Mouse (Mus musculus) 3134 (cell line): ENCODE data around the gene Mmp19.

Experiments used
- DNase-seq: peaks from one replicate; pipeline ENCODE4 v3.0.0-alpha.2; 2011; ENCODE audit warnings: low spot score; ENCODE audit not compliant: insufficient read length; ENCODE audit errors: extremely low read depth

Gene Mmp19

DNA sequence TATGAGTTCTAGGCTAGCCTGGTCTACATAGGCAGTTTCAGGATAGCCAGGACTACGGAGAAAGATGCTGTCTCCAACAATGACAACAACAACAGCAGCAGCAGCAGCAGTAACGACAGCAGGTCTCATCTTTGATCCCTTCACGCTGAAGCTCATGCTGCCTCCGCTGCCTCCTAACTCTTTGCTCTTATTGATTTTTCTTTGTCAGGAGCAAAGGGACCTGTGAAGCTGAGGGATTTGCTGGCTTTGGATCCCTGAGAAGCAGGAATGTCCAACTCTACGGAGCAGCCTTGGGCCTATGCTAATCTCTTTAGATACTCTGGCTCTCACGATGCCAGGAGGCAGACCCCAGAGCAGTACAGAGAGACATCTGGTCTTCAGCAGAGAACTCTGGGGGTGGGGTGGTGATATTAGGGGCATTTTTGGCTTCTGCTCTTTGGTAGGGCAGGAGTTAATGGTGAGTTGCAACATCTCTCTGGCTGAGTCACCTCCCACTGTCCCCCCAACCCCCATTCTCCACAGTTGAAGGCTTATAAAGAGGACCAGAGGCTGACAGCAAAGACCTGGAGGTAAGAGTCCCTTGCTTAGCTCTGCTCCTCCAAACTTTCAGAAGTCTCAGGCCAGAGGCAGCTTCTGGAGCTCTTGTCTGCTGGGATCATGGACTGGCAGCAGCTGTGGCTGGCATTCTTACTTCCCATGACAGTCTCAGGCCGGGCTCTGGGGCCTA, at the start of gene Mmp19:
Gene Mmp19, plus strand, starts transcription at position 513 of the 727 bp plus-strand sequence.
- DNase-seq, result peak; percentile 40

DNA sequence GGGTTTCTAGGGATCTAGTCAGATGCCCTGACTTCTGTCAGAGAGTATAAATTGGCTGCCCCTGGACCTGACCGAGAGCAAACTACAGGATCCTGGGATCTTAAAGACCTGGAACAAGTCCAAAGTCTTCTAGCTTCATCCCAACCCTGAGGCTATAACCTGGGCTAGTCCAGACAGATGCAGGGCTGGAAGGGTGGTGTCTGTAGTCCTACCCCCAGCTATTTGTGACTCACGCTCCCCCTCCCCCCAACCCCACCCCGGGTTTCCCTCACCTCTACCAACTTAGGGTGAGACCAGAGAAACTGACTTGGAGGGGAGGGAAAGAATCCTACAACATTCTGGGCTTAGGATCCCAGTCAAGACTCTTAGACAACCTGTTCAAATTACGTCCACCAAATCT, 48.1 kb upstream of the Mmp19 start:
- no peak for DNase-seq

DNA sequence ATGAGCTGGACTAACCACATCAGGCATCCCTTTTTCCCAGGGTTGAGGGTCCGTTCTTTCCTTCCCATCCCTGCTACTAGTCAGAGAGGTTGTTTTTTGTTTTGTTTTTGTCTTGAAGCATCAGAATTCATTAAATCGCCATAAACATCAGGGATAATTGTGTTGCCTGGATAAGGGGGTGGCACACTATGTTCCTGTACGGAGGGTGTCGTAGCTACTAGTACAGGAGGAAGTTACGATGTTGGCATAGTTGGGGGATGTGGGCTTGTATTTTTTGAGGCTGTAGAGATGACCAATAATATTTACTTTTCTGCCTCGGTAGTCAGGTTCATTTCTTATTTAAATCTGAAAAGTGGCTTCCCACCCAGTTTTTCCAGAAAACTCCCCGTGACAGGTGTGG, 47.5 kb upstream of the Mmp19 start:
- DNase-seq, result no peak

DNA sequence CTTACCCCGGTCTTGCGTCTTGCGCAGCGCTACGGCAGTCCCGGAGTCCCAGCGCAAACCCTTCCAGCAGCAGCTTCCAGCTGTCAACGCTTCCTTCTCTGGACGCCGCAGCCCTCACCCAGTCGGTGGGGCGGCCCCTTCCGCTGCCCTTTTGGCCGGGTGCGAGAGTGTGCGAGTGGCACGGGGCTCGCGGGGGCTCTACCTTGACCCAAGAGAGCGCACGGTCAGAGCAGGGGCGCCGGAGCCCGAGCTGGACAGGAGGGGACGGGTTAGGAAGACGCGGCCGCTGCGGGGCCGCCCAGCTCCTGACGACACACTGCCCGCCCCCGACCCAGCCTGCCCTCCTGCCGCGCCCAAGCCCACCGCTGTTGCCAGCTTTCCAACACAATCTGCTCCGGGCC, 46.9 kb upstream of the Mmp19 start:
- DNase-seq, result peak; percentile 57

DNA sequence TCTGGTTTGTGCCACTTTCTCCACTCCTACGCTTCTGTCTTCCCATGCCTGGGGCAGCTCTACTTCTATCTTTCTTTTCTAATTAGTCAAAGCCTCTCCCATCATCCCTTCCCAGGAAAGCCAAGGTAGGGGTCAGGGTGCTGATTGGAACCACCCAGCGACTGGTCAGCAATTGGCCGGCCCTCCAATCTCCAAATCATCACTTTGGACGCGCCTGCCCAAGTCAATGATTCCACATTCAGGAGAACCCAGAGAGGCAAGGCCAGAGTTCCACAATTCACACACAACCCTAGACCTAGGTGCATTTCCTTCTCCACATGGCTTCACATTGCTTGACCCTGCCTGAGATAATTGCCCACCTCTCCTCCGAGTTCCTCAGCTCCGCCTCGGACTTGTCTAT, 46.5 kb upstream of the Mmp19 start:
- no peak for DNase-seq

DNA sequence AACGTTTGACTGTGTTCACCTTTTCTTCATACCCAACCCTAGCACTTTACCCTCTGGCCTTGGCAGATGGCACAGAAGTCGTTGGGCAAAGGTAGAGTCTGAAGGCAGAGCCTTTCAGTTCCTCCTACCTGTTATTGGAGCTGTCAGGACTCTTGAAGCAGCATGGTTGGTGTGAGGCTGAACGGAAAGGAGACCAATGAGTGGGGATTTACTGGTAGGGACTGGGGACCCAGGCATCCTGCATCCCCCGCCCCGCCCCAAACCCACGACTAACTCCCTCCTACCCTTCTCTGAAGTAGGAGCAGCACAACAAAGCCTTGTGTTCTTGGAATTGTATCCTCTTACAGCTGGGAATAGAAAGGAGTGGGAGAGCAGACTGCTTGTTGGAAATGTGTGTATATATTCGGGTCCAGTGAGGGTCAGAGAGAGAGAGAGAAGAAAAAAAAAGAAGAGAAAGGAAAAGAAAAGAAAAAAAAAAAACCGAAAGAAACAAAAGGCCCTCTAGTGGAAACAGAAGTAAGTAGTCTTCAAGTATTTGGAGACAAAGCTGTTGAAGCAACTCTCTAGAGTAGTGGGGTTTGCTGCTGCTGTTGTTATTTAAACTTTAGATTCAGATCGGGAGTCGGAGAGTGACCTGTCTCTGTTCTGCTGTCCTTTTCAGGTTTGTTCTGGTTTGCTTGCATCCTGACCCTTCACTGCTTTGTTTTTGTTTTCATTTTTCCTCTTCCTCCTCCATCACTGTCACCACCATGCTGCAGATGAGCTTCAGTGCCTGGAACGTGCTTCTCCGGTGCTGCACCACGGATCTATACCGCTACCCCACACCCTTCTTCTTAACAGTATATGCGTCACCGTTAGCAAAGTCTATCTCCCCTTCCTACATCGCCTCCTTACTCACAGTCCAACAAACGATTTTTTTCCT, 45.8 kb upstream of the Mmp19 start, which contains the start of gene Dgka:
Gene Dgka, minus strand, starts transcription at position 176 of the 922 bp plus-strand sequence.
- DNase-seq, result peak; percentile 44

DNA sequence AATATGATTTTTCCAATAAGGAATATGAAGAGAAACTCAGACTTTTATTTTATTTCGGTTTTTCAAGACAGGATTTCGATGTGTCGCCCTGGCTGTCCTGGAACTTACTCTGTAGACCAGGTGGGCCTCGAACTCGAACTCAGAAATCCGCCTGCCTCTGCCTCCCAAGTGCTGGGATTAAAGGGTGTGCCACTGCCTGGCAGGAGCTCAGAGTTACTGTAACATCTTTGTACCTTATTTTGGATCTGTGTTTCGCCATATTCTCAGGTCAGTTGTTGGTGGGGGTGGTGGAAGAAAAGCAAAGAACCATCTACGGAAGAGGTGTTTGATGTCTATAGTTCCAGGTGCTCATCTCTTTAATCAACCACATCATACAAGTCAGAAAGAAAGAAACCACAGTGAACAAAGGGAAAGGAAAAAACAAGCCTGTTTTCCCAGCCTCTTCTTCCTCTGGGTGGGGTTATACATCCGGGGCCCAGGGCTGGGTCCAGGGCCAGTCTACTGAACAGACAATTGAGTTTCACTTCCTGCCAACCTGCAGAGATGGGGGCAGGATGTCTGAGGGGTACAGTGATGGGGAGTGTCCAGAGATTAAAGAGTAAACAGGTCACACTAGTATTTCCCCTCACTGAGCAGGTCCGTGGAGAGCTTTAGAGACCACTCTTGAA, 44.6 kb upstream of the Mmp19 start:
- no peak for DNase-seq

DNA sequence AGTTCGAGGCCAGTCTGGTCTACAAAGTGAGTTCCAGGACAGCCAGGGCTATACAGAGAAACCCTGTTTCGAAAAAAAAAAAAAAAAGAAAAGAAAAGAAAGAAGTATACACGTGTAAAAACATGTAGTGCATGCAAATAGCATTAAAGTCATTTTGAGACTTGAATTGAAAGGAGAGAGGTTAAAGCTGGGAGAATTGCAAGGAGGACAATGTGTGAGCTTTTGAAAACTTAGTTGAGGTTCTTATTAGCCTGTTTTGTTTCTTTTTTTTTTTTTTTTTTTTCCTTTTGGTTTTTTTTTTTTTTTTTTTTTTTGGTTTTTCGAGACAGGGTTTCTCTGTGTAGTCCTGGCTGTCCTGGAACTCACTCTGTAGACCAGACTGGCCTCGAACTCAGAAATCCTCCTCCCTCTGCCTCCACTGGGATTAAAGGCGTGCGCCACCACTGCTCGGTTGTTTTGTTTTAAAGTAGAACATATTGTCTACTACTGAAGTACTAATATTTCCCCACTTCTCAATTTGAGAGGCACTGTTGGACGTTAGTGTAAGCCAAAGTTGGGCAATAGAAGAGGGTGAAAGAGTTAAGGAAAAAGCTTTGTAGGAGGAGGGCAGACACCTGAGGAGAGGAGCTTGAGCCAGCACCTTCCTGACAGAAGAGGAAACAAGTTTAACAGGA, 43.6 kb upstream of the Mmp19 start:
- DNase-seq, result no peak

DNA sequence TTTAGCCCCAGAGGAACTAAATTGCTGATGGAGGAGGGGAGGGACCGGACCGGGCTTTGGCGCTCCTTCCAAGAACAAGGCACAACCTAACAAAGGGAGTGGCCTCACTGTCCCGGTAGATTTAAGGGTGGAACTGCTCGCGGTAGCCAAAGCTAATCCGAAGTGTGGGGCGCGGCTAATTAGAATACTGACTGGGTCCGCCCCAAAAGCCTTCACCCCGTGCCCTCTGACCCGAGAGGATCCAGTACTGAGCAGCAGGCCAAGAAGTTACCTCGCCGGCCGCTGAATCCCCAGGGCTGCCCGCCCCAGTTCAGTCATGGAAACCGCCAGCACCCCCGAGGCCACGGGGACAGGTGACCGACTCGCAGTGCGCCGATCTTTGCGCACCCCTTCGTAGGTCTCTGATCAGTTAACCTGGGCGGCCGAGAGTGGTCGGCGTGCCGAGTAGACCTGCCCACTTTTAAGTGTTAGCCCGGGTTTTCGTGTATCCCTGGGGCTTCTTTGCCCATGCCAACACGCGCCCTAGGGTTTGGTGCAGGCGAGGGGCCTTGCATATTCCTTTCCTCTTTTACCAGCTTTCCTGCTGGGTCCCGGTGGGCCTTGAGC, 43.0 kb upstream of the Mmp19 start, which contains the start of gene Pym1:
Gene Pym1, plus strand, starts transcription at position 244 of the 606 bp plus-strand sequence.
- peak; percentile 82 for DNase-seq

DNA sequence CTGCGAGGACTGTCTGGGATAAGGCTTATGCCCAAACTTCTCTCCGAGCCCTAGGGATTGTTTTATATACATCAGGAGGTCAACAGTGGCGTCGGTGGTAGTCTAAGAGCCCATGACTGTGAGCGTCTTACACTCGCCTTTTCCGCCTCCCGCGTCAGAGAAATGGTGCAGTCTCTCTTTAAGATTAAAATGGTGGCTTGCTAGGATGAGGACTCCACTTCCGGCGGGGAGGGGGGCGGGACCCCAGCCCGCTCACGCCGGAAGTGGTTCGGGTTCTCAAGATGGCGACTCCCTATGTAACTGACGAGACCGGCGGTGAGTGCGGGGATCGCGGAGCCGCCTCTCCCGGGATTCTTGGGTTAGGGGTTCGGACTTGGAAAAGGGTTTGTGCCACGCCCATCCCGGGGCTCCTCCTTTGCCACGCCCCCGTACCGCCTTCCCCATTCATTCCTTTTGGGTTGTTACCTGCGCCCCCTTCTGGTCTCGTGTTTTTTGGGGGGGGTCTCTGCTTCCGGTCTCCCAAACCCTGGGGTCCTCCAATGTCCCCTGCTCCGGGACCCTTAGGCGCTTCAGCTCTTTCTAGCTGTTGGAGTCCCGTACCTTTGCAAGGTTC, 42.4 kb upstream of the Mmp19 start:
- DNase-seq, result peak; percentile 98

DNA sequence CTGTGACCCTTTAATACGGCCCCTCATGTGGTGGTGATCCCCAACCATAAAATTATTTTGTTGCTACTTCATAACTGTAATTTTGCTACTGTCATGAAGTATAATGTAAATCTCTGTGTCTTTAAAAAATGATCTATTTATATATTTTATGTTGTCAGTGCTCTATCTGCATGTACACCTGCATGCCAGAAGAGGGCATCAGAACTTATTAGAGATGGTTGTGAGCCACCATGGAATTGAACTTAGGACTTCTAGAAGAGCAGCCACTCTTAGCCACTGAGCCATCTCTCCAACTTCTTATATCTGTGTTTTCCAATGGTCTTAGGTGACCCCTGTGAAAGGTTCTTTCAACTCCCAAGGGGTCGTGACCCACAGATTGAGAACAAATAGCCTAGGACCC, 17.8 kb upstream of the Mmp19 start:
- DNase-seq, result no peak

DNA sequence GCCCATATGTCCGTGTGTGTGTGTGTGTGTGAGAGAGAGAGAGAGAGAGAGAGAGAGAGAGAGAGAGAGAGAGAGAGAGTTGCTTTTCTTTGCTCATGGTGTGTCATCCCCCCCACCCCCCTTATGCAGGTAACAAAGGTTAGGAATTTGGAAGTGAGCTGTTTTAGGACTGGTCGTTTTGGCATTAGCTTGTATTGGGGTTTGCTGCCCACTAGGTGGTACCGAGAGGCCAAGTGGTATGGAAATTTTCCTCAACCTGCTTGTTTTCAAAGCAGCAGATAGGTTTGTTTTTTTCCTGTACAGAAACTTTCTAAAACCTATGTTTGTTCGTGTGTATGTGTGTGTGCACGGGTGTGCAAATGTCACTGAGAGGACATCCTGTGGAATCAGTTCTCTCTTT, 17.0 kb upstream of the Mmp19 start:
- DNase-seq, result no peak

DNA sequence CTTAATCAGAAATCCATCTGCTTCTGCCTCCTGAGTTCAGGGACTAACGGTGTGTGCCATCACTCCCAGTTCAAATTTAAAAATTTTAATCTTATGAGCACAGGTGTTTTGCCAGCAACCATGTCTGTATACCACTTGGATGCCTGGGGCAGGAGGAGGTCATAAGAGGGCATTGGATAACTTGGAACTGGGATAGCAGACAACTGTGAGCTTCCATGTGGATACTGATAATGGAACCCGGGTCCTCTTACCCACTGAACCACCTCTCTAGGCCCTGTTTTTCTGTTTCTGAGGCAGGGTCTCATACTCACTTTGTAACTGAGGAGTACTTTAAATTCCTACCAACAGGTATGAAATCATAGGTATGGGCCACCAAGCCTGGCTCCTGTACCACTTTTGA, 12.3 kb upstream of the Mmp19 start:
- DNase-seq, result no peak

DNA sequence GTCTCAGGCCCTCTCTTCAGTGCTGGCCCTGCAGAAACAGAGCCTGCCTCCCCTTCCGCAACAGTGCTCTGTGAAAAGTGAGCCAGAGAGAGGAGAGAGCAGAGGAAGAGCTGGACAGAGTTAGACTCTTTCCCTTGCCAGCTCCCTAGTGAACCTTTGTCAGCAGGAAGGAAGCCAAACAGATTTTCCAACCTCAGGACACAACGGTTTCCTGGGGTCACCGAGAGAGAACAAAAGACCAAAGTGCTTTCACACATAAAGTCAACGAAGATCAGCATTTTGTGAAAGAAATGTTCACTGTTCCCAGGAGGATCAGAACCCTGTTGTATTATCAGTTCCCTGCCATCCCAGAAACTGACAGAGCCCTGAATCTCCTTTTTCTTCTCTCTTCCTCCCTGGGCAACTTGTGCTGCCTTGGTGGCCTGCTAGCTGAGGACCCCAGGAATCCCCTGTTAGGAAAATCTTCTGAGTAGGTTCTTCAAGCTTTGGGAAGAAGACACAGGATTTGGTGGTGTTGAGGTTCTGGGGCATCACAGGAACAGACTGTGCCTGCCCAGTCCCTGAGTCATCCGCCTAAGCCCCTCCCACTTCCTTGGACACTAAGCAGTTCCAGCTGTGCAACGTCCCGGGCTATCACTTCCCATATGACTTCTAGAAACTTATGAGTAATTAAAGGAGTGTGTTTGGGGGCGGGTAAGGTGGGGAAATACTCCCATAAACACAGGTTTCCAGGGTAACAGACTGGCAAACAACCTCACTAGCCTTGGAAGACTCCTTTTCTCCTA, 11.5 kb upstream of the Mmp19 start:
- peak; percentile 77 for DNase-seq

DNA sequence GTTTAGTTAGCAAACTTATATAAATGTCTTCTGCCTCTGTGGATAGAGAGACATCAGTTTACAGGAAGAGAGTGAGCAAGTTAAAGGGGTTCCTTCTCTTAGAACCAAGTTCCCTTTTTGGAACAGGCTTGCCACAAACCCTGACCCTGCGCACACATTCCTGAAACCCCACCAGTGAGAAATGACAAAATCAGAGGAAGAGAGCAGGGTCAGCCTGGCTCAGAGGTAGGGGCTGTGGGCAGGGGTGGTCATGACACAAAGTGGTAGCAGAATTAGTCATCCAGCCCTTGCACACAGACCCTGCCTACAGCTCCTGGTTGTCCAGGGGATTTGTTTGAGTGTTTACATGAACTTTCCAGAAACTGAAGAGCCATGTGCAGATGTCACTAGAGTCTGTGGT, 10.5 kb upstream of the Mmp19 start:
- DNase-seq, result no peak

DNA sequence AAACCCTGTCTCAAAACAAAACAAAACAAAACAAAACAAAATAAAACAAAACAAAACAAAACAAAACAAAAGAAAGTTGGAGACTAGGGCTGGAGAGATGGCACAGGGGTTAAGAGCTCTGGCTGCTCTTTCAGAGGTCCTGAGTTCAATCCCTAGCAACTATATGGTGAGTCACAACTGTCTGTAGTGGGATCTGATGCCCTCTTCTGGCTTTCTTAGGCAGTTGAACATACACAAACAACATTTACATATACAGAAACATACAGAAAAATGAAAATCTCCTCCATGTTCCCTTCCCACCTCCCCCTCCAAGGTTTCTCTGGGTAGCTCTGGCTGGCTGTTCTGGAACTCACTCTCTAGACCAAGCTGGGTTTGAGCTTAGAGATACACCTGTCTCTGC, 1.3 kb downstream of the Mmp19 start:
- no peak for DNase-seq

DNA sequence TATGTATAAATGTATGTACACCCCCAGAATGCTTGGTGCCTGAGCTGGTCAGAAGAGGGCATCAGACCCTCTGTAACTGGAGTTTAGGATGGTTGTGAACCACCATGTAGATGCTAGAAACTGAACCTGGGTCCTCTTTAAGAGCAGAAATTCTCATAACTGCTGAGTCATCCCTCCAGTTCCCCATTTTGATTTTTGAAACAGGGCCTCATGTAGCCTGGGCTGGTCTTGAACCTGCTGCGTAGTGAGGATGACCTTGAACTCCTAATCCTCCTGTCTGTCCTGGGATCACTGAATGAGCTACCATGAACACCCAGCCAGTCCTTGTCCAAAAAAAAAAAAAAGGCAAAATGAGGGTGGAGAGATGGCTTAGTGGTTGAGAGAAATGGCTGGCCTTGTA, 2.5 kb downstream of the Mmp19 start:
- no peak for DNase-seq

DNA sequence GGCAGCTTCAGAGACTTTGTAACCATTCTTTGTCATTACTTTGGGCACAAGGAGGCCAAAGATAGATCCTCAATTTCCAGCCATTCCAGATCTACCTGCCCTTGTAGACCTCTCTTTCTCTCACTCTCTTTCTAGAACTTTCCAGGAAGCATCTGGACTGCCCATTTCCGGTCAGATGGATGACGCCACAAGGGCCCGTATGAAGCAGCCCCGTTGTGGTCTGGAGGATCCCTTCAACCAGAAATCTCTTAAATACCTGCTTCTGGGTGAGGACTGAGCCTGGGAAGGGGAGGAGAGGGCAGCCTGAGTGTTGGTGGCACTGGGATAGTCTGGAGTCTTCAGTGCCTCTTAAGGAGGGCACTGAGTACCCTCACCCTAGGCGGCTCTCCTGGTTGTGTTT, 3.7 kb downstream of the Mmp19 start:
- no peak for DNase-seq

DNA sequence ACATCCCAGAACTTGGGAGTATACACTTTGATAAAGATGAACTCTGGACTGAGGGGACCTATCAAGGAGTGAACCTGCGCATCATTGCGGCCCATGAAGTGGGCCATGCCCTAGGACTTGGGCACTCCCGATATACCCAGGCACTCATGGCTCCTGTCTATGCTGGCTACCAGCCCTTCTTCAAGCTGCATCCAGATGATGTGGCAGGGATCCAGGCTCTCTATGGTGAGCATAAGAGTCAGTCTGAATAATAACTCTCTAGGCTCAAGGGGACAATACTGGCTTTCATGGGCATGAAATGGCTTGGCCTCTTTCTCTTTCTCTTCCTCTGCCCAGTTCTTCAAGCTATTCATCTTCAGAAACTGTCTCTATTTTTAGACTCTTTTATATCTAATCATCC, 4.9 kb downstream of the Mmp19 start:
- DNase-seq, result no peak
